Mouse (Mus musculus): Measurements from ENCODE around the gene Fbxl3. TPM values are rescaled to one million over a fixed set of nuclear protein-coding genes. Genes with fewer than 3 reads are reported as not detected.

The Fbxl3 gene
- total RNA-seq (2017), result 65.8 and 88.0 TPM in 2 replicates

DNA sequence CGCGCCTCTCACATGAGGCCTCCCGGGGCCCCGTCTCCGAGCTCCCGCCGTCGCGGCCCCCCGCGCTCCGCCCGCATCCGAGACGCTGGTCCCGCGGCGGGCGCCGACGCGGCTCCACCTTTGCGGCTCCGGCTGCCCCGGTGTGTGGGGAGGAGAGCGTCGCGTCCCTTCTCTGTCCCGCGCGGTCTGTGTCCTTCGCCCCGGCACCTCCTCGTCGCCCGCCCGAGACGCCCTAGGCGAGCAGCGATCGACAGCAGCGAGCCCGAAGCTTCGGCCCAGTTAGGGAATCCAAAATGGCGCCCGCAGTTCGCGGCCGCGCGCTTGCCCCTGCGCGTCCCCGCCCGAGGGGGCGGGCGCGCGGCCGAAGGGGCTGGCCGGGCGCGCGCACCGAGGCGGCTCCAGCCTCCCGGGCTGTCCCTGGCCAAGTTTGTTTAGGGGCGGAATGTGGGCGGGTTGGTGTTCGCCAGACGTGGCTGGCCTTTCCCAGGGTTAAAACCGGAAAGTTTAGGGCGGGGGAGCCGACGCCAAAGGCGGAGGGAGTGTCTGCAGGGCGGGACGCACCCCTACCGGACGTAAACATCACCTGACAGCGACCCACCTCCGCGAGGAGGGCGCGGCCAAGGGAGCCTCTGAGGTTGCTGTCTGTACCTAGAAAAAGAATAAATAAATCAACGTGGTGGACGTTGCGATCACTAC, at the start of gene Fbxl3:
TSS of gene Fbxl3 (minus strand) at position 329 of the 696 bp plus-strand sequence.
- peak; percentile 93 for ATAC-seq (replicated peaks; ENCODE audit: low read depth, poor library complexity, severe bottlenecking)

DNA sequence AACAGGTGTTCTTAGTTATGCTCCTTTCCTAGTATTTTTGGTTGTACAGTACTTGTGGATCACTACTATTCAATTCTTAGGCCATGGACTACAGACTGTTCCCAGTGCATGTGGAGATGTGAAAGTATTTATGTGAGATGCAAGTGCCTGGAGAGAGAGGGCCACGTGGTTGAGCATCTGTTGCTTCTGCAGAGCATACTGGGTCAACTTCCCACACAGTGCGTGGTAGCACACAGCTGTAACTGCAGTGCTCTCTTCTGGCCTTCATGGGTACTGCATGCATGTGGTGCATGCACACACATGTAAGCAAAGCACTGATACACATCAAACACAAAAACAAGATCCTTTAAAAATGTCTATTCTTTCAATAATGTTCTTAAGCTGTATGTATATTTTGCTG, 32.6 kb upstream of the Fbxl3 start:
- ATAC-seq (replicated peaks; ENCODE audit: low read depth, poor library complexity, severe bottlenecking), result peak; percentile 65; the same call in 1 of the 2 replicates

- no peak for ATAC-seq (replicated peaks; ENCODE audit: low read depth, poor library complexity, severe bottlenecking)
Observed at GRCm38 (mm10) chr14:103125756-103126155, 26.4 kb upstream of the Fbxl3 start.

- peak; percentile 76 for ATAC-seq (replicated peaks; ENCODE audit: low read depth, poor library complexity, severe bottlenecking)
Observed at GRCm38 (mm10) chr14:103114994-103115670, 15.8 kb upstream of the Fbxl3 start.

DNA sequence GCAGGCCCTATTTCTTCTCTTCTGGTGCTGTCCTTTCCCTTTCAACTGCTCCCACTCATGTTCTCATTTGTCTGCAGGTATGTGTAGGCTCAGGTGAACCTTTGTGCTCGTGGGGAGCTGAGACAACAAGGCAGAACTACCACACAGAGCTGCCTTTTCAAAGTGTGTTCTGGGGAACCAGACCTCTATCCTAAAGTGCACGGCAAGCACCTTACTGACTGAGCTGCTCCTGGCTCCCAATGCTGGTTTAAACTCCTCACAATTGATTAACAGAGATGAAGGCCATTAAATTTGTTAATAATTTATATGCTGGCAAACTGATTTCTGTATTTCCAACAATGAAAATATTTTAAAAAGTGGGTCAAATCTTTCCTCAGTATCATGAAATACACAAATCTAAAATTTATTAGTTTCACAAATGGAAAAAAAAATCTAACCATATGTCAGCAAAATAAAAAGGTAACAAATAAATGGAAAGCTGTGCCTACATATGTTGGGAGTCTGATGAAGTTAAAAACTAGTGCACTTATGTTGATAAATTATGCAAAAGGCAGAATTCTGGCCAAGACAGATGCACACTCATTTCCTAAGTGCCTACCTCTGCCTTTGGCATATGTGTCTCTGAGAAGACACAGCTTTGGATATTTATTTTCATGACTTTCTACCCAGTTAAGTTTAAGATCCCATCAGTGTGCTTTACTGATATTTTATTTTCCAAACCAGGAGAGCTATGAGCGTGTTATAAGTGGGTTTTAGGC, 13.4 kb upstream of the Fbxl3 start:
- no peak for ATAC-seq (replicated peaks; ENCODE audit: low read depth, poor library complexity, severe bottlenecking)

DNA sequence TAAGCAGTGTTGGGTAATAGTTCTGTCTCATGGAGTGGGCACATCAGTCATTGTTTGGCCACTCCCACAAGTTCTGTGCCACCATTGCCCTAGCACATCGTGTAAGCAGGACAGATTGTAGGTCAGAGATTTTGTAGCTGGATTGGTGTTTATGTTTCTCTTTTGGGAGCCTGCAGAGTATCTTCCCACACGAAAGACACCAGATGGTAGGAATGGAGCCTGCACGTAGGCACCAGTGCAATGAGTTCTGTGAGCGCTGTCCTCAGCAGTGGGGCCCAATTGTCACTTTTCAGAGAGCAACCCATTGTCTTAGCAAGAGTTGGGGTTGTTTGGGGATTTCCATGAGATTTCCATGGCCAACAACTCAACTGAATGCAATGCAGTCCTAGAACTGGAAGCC, 10.6 kb upstream of the Fbxl3 start:
- no peak for ATAC-seq (replicated peaks; ENCODE audit: low read depth, poor library complexity, severe bottlenecking)

- ATAC-seq (replicated peaks; ENCODE audit: low read depth, poor library complexity, severe bottlenecking), result no peak
Observed at GRCm38 (mm10) chr14:103106301-103106700, 6.9 kb upstream of the Fbxl3 start.

DNA sequence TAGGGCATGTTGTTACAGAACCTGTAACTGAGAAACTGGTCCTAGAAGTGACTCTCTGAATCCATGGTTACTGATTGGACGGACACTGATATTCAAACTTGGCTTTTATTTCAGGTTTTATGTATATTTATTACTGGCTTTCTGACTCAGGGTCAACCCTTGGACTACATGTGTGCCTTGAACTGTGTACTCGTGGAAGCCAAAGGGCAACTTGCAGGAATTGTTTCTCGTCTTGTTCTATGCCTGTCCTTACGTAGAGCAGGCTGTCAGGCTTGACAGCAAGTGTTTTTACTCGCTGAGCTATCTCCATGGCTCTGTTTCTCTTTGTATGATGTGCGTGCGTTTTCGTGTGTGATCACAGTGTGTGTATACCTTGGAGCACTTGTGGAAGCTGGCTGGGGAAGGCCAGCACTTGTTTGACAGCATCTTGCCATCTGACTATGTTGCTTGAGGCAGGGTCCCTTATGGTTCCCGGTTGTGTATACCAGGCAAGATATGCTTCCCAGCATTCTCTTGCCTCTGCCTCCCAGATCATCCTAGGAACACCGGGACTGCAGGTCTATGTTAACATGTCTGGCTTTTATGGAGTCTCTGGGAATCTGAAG, 3.5 kb upstream of the Fbxl3 start:
- ATAC-seq (replicated peaks; ENCODE audit: low read depth, poor library complexity, severe bottlenecking), result no peak

- no peak for ATAC-seq (replicated peaks; ENCODE audit: low read depth, poor library complexity, severe bottlenecking)
Observed at GRCm38 (mm10) chr14:103102246-103102645, 2.9 kb upstream of the Fbxl3 start.

DNA sequence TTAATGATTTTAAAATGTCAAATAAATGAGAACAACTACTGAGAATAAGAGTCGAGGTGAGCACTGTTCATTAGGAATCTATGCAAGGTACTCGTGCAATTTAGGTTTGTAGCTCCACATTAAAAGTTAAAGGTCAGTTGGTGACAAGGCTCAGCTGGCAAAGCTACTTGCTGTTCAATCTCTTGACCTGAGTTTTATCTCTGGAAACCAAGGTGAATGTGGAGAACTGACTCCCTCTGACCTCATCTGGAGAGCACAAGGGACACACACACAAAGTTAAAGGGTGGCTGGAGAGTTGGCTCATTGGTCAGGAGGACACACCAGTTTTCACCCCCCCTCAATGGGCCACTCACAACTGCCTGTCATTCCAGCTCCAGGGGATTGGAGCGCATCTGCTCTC, 1.8 kb upstream of the Fbxl3 start:
- no peak for ATAC-seq (replicated peaks; ENCODE audit: low read depth, poor library complexity, severe bottlenecking)

DNA sequence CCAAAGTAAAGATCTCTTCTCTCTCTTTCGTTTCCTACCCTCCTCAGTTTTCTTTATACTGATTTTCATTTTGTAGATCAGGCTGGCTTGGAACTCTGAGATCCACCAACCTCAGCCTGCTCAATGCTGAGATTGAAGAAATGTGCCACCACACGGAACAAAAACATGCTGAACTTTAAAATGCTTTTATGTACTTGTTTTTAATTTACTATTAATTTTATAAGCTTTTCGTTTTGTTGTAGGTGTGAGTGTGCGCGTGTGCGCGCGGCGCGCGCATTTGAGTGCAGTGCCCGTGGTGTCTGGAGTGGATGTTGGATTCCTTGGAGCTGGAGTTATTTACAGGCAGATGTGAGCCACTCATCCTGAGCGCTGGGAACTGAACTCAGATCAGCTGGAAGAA, 930 bp upstream of the Fbxl3 start:
- ATAC-seq (replicated peaks; ENCODE audit: low read depth, poor library complexity, severe bottlenecking), result no peak

DNA sequence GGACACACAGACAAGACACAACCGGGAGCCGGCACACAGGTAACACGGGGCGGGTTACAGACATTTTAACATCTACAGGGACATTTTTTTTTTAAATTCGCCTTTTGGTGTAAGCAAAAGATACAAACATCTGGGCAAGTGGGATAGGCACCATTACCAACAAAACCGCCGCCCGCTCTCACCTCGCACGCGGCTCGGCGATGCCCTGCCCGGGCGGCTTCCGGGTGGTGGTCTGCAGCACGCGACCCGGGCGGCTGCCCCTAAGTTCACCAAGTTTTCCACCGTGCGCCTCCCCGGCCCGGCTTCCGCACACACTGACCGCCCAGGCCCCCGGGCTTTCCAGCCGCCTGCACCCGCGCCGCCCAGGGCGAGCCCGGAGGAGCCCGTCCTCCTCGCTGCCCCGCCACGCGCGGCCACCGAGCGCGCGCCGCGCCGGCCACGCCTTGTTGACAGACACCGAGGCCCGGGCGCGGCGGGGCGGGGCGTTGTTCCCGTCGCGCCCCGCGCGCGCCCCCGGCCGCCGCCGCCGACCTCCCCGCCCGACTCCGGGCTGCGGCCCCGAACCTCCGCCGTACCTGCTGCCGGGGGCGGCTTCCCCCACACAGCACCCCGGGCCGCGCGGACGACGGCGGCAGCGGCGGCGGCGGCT, 655 bp downstream of the Fbxl3 start:
- ATAC-seq (replicated peaks; ENCODE audit: low read depth, poor library complexity, severe bottlenecking), result peak; percentile 56

DNA sequence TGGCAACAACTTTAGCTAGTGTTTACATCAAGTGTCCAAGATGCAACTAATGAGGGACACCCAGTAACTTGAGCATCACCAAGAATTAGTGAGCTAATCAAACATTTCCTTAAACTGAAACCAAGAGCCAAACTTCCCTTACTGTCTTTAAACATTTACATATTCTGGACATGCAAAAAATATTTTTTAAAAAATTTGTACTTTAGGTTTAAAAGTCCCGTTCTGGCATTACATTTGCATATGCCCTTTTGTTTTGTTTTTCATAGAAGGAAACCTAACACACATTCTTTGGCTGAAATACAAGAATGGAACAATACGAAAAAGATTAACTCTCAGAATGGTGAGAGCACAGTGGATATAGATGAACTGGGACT, 1.2 kb downstream of the Fbxl3 start:
- no peak for ATAC-seq (replicated peaks; ENCODE audit: low read depth, poor library complexity, severe bottlenecking)

DNA sequence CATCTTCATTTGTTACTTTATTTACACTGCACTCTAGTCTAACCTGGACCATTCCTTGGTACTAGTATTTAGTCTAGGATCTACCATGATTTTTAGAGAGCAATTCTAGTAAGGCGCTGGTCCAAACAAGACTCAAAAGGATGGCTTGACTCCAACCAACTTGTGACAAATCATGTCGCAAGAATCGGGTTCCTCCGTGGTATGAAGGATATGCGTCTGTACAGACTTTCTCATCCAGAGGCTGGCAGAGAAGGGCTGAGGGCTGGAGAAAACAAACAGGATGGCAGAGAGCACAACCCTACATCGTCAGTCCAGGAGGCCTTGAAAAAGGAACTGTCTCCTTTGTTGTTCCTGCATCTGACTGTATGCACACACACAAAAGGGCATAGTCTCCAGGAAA, 2.7 kb downstream of the Fbxl3 start:
- ATAC-seq (replicated peaks; ENCODE audit: low read depth, poor library complexity, severe bottlenecking), result no peak

GRCm38 (mm10) chr14:103095826-103096225, 3.5 kb downstream of the Fbxl3 start:
- no peak for ATAC-seq (replicated peaks; ENCODE audit: low read depth, poor library complexity, severe bottlenecking)

- no peak for ATAC-seq (replicated peaks; ENCODE audit: low read depth, poor library complexity, severe bottlenecking)
Observed at GRCm38 (mm10) chr14:103095036-103095435, 4.3 kb downstream of the Fbxl3 start.

DNA sequence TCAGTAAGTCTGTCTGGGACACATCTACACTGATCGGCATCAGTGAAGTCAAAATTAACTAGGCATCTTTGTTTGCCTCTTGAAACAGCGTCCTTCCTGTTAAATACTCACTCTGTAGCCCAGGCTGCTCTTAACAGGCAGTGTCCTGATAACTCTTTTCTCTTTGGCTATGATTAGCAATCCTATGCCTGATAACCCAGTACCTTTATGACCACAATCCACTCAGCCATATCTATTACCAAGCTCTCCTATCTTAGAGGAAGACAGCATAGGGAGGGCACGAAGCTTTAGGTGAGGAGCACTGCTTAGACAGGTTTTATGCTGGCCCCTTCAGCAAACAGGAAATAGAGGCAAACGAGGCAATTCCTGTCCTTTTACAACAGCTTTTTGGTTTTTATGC, 5.7 kb downstream of the Fbxl3 start:
- ATAC-seq (replicated peaks; ENCODE audit: low read depth, poor library complexity, severe bottlenecking), result no peak

DNA sequence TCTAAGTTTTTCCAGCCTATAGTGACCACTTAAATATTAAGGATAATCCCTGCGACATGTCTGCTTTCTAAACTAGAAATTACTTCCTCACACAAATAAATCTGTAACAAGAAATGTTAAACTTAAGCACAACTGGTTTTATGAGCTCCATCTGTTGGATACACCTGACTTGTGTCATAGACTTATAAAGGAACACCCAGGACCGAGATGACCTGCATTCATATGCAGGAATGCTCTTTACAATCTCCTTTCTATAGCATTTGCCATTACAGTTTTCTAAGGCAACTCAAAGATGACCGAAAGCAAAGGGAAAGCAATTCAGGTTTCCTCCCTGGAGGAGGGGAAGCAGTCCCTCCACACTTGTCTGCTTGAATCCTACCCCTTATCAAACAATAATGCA, 6.1 kb downstream of the Fbxl3 start:
- no peak for ATAC-seq (replicated peaks; ENCODE audit: low read depth, poor library complexity, severe bottlenecking)

- peak; percentile 73 for ATAC-seq (replicated peaks; ENCODE audit: low read depth, poor library complexity, severe bottlenecking)
Observed at GRCm38 (mm10) chr14:103088624-103089023, 10.7 kb downstream of the Fbxl3 start.

- no peak for ATAC-seq (replicated peaks; ENCODE audit: low read depth, poor library complexity, severe bottlenecking)
Observed at GRCm38 (mm10) chr14:103087846-103088245, 11.5 kb downstream of the Fbxl3 start.

Data from common myeloid progenitor, adult 5-6 weeks (primary cell).